Mouse (Mus musculus) testis, adult 2 months (tissue): ENCODE measurements around the gene Isg20l2.
"Not testable (repeated sequence)": the region's sequence is repeated elsewhere in the genome, so short reads cannot be mapped to it uniquely, and the experiment has no call there.

ENCODE experiments used
- CTCF ChIP-seq: fragments of 200-500 bp; IDR thresholded peaks from 2 replicates; pipeline ENCODE4 v1.5.1; 2012; ENCODE audit warnings: low read depth, mild to moderate bottlenecking, inconsistent platforms, low read length, moderate library complexity; ENCODE audit not compliant: control insufficient read depth, insufficient read depth, insufficient replicate concordance
- POLR2A ChIP-seq: fragments of 200-500 bp; IDR thresholded peaks from 2 replicates; pipeline ENCODE4 v1.6.1; 2012; ENCODE audit warnings: low read depth, mild to moderate bottlenecking, inconsistent platforms, low read length, moderate library complexity; ENCODE audit not compliant: control insufficient read depth

DNA sequence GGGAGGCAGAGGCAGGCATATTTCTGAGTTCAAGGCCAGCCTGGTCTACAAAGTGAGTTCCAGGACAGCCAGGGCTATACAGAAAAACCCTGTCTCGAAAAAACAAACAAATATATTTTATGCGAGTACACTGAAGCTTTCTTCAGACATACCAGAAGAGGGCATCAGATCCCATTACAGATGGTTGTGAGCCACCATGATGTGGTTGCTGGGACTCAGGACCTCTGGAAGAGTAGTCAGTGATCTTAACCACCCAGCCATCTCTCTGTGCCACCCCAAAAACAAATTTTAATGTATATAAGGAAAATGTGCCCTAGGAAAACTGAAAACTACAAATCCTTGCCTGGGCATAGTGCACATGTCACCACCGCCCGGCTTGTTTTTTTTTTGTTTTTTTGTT is 42.7 kb upstream of the Isg20l2 start:
- TF ChIP-seq CTCF, POLR2A: not testable (repeated sequence)
